Mouse (Mus musculus) erythroblast, adult 5-6 weeks (primary cell): ENCODE results near the gene Polr2i. TPM values are rescaled to one million over a fixed set of nuclear protein-coding genes. Genes with fewer than 3 reads are reported as not detected.
"Not testable (repeated sequence)": the region's sequence is repeated elsewhere in the genome, so short reads cannot be mapped to it uniquely, and the experiment has no call there.

Experiments
- ATAC-seq: replicated peaks from 2 replicates; pipeline ENCODE4 v1.8.0; 2016; ENCODE audit warnings: moderate number of reproducible peaks, mild to moderate bottlenecking, moderate TSS enrichment, inconsistent platforms; ENCODE audit not compliant: poor library complexity, low FRiP score, severe bottlenecking
- total RNA-seq, 2 experiments: library from RNA; stranded (forward) in 1 of 2; stranded (reverse) in 1 of 2; fragments of 150-400 nt in 1 of 2; fragments of 200-764, 138-1000 nt in 1 of 2; gene quantifications; 2 replicates each; pipeline versions ENCODE4 v1.2.3 to v1.2.4; 2015 to 2017; ENCODE audit warnings: low replicate concordance in 2 of 2

Gene Polr2i
- 9.8 and 22.1 TPM in 2 replicates for total RNA-seq (2015; ENCODE audit: low replicate concordance)
- total RNA-seq (2017; ENCODE audit: low replicate concordance): 11.0 and 12.6 TPM in 2 replicates

- peak; percentile 94 for ATAC-seq
These were observed at the start of gene Polr2i, which contains the start of gene Tbcb for GRCm38 (mm10) chr7:30231669-30232454. Polr2i (plus strand) TSS chr7:30231948. Tbcb (minus strand) TSS chr7:30232272.

DNA sequence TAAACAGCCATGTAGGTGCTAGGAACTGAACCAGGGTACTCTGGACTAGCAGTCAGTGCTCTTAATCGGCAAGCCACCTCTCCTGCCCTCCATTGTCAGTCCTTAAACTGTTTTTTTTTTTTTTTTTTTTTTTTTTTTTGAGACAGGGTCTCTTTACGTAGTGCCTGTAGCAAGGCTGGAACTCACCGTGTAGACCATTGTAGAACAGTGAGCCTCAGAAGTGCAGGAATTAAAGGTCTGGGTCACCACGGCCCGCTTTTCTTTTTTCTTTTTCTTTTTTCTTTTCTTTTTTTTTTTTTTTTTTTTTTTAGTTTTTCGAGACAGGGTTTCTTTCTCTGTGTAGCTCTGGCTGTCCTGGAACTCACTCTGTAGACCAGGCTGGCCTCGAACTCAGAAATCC is 48.6 kb upstream of the Polr2i start:
- not testable (repeated sequence) for ATAC-seq

- ATAC-seq: peak; percentile 89
These were observed 47.9 kb upstream of the Polr2i start, which contains the start of gene Cox7a1 for GRCm38 (mm10) chr7:30183879-30184289. Cox7a1 (plus strand) TSS chr7:30184144.

- ATAC-seq: no peak
These were observed 47.0 kb upstream of the Polr2i start for GRCm38 (mm10) chr7:30184641-30185348.

DNA sequence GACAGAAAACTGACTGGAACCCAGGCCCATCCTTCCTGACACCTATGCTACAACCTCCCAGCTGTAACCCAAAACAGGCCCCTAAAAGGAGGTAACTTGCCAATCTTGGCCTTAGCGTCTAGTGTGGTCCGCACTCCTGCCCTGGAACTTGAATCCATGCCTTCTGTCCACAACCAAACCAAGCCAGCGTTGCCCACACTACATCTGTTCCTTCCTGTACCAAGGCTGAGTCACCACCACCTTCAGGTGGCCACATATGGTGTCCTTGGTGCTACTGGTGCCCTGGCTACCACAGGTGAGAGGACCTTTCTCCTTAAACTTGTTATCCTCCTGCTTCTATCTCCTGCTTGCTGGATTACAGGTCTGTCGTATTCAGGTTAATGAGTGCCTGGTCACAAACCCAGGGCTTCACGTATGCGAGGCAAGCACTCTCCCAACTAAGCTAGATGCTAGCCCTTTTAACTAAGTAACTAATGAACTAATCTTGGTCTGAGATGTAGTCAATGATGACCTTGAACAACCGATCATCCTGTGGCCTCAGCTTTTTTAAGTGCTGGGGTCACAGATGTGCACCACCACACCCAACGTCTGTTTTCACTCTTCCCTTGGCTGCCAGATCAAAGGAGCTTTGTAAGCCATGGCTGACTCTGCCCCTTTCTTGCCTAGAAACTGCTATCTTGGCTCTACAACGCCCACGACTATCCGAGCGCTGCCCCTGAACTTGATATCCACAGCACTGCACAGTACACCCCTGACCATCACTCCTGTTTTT is 43.2 kb upstream of the Polr2i start:
- no peak for ATAC-seq

DNA sequence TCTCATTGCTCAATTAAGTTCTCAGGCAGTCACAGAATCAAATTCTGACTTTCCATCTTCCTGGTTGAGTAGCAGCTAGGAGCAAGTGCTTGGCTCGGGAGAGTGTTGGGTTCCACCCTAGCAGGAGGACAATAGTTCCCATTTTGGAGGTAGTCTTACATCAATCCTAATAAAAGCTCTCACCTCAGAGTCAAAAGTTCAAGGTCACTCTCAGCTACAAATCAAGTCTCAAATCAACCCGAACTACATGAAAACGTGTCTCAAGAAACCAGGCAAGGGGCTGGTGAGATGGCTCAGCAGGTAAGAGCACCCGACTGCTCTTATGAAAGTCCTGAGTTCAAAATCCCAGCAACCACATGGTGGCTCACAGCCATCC is 42.6 kb upstream of the Polr2i start:
- no peak for ATAC-seq

DNA sequence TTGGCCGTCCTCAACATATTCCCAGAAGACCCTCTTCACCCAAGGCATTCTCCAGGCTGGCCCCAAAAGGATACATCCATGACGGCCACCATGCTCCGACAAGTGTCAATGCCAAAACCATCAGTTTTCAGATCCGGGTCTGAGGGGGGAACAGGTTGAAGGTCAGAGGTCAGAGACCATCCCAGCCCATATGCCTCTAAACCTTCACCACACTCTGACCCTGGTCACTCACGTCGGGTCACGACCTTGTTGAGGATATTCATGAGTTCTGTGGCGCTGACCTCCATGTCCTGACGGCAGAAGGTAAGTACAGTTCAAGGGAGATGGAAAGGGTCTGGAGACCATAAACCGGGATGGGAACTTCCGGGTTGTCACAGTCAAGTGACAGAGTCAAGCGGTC is 39.7 kb upstream of the Polr2i start:
- no peak for ATAC-seq

DNA sequence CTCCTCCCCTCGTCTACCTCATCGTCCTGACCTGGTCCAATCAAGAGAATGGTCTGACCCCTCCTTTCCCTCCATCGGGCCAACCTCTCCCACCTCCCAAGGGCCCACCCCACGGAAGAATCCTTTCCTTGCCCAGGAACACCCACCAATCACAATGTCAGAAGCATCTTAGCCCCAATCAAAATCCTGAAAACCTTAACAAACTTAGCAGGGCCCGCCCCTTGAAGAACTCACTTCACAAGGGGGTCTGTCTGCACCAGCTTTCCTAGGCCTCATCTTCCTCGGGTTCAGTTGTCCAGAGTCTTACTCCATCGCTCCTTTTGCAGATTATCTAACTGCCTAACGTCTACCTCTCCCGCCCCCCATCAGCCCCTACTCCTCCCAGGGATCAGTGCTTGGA is 38.7 kb upstream of the Polr2i start:
- ATAC-seq: no peak

GRCm38 (mm10) chr7:30193581-30194100 is 38.1 kb upstream of the Polr2i start:
- ATAC-seq: peak; percentile 85

DNA sequence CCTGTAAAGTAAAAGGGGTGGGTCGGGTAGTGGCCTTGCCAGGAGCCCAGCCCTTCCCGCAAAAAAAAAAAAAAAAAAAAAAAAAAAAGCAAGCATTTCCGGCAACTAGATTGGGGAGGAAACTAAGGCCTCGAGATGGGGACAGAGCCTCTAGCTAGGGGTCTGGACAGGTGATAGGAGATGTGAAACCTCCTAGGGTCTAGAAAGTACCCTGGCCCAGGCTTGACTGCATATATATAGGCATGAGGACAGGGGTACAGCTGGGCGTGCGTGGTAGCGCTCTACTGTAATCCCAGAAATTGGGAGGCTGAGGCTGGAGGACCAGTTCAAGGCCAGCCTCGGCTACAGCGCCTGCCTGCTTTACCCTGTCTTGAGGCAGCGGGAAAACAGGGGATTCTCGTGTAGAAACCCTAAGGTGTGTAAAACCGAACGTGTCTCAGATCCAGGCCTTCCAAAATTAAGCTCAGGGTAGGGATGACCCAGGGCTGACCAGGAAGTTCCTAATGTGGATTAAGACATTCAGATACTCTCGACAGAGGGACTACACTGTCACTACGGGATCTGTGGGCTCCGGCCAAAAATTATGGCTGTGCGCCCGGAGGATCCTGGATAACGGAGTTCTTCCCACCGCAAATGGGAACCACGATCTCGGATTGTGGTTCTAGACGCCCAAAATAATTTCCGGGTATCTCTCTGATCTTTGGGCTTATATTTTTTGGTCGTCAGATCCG is 37.5 kb upstream of the Polr2i start:
- ATAC-seq: peak; percentile 16

DNA sequence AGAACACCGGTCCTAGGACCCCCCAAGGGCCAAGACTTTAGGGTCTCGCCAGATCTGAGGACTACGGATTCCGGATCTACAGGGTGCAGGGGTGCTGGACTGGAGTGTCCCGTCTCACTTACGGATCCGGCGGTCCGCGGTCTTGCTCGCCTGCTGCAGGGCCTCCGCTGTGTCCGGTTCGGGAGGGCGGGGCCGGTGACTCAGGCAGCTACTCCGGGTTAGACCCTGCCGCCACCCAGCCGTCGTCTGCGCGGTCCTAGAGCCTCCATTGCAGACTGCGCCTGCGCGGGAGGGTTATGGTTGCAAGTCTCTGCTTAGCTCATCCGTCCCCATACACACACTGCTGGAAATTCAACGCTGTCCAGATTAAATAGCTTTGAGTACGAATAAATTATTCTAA is 36.9 kb upstream of the Polr2i start:
- peak; percentile 89 for ATAC-seq

GRCm38 (mm10) chr7:30195461-30195860 is 36.3 kb upstream of the Polr2i start:
- no peak for ATAC-seq

DNA sequence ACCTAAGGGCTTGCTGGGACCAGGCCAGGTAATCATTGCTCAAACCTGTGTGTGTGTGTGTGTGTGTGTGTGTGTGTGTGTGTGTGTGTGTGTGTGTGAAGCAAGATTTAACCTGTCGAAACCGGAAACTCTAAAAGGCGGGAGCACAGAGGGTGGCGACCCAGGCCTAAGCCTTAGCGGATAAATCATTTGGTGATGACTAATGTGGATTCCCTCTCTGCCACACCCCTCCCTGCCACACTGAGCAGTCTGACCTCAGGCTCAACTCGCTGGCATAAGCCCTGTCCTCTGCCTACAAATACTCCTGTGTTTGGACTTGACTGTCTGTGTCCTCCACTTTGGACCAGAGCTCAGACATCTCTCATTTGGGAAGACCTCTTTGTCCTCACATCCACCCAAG is 35.6 kb upstream of the Polr2i start:
- no peak for ATAC-seq

DNA sequence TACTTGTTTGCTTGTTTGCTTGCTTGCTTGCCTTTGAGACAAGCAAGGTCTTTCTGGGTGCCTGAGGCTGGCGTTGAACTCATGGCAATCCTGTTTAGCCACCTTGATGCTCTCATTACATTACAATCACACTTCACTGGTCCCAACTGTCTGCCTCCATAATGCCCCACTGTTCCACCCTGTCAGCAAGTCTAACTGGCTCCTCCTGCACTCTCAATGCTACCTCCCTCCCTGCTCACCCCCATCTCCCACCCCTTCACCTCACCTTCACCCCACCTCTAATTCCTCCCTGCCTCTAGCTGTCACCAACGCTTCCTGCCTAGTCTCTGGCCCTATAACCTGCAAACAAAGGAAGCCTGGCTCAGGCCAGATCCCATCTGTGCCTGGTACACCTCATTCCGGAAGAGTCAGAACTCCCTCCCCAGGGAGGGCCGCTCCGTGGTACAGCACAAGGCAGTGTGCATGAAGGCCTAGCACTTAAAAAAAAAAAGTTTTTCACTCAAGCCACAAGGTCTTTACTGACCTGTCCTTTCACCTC is 34.1 kb upstream of the Polr2i start:
- no peak for ATAC-seq

- peak; percentile 58 for ATAC-seq
These were observed 33.2 kb upstream of the Polr2i start, which contains the start of gene Capns1 for GRCm38 (mm10) chr7:30198481-30198971. Capns1 (minus strand) TSS chr7:30198811.

GRCm38 (mm10) chr7:30199498-30200139 is 32.1 kb upstream of the Polr2i start:
- ATAC-seq: no peak

DNA sequence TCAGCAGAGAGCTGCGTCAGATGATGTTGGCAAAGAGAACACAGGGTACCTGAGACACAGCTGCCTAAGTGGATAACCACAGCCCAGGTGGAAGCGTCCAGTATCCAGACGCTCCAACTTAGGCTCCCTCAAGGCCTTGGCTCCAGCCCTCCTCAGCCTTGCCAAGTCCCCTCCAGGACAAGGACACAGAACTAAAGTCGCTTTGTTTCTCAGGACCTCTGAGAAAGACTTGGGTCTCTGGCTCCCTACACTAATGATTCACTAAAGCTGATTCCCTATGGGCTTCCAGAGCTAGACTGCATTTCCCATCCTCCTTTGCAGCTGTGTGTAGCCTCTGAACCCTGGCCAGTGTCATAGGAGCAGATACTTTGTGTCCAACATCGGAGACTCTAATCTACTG is 31.5 kb upstream of the Polr2i start:
- no peak for ATAC-seq

GRCm38 (mm10) chr7:30200661-30201060 is 31.1 kb upstream of the Polr2i start:
- ATAC-seq: not testable (repeated sequence)
